Mouse (Mus musculus) kidney, postnatal 0 days (tissue): Measurements from ENCODE around the gene Rbm4b. TPM values are rescaled to one million over a fixed set of nuclear protein-coding genes. Genes with fewer than 3 reads are reported as not detected.

ENCODE experiments used
- ATAC-seq: fragments of 200-750 bp; cut with Nextera tagmentation; replicated peaks from 2 replicates; pipeline ENCODE4 v1.8.0; 2017; ENCODE audit warnings: low read depth, moderate number of reproducible peaks, moderate TSS enrichment, moderate library complexity; ENCODE audit not compliant: low FRiP score
- DNase-seq: peaks from one replicate; pipeline ENCODE4 v3.0.0-alpha.2; 2016; ENCODE audit warnings: low spot score
- H3K27ac ChIP-seq: fragments of 300-500 bp; sonication (generic); 2 replicates; pipeline ENCODE4 v1.5.1; 2014; ENCODE audit warnings: mild to moderate bottlenecking
- H3K27me3 ChIP-seq: fragments of 300-500 bp; sonication (generic); 2 replicates; pipeline ENCODE4 v1.6.1; 2014; ENCODE audit warnings: low read length, mixed read lengths; ENCODE audit not compliant: insufficient read depth
- H3K36me3 ChIP-seq: fragments of 300-500 bp; sonication (generic); 2 replicates; pipeline ENCODE4 v1.6.1; 2014; ENCODE audit warnings: low read length, mixed read lengths; ENCODE audit not compliant: insufficient read depth
- H3K4me1 ChIP-seq: fragments of 300-500 bp; sonication (generic); replicated peaks from 2 replicates; pipeline ENCODE4 v1.6.1; 2014; ENCODE audit warnings: antibody characterized with exemption, low read length, mixed read lengths; ENCODE audit not compliant: insufficient read depth
- H3K4me2 ChIP-seq: fragments of 300-500 bp; sonication (generic); 2 replicates; pipeline ENCODE4 v1.6.1; 2014; ENCODE audit warnings: mild to moderate bottlenecking, low read length, moderate library complexity, mixed read lengths
- H3K4me3 ChIP-seq: fragments of 300-500 bp; sonication (generic); replicated peaks from 2 replicates; pipeline ENCODE4 v1.5.1; 2014; ENCODE audit warnings: low read depth, low read length
- H3K9ac ChIP-seq: fragments of 300-500 bp; sonication (generic); 2 replicates; pipeline ENCODE4 v1.6.1; 2014; ENCODE audit warnings: low read depth, low read length
- H3K9me3 ChIP-seq: fragments of 300-500 bp; sonication (generic); replicated peaks from 2 replicates; pipeline ENCODE4 v1.6.1; 2016; ENCODE audit warnings: low read length, inconsistent platforms, mixed read lengths
- CTCF ChIP-seq: IDR thresholded peaks from 2 replicates; pipeline ENCODE4 v1.5.1; 2016; ENCODE audit warnings: antibody characterized with exemption, low read depth, mild to moderate bottlenecking, moderate library complexity
- WGBS: fragments of 180-500 bp; shearing (Covaris S2); extraction: QIAGEN DNeasy Blood & Tissue Kit; methylation state at CpG from one replicate; pipeline ENCODE4 v1.1.7; 2014; 5-methylcytosine and 5-hydroxymethylcytosine counted together
- polyA plus RNA-seq: library from polyadenylated mRNA; unstranded; fragments of >200 nt; fragmentation: Nextera tagmentation; extraction: Ambion mirVana; gene quantifications from 2 replicates; pipeline ENCODE4 v1.2.1, GENCODE M21; 2015

Gene Rbm4b
- polyA plus RNA-seq, 1 experiment from 2014 or later: 44.9 TPM

GRCm38 (mm10) chr19:4793281-4793830 lies 37.1 kb downstream of the Rbm4b start:
- no peak for DNase-seq
- Histone ChIP-seq H3K27me3 (no peaks in the 10 kb centered on the region), H3K4me3 (peak overlapping the region; percentile 69), H3K36me3 (peaks cover 9% of the 10 kb centered on the region; the same call in 1 of the 2 replicates), H3K27ac (peak overlapping the region; percentile 88), H3K4me1 (peaks cover 15% of the 10 kb centered on the region; the same call in 1 of the 2 replicates), H3K9me3 (no peaks in the 10 kb centered on the region), H3K4me2 (peak overlapping the region; percentile 63), H3K9ac (peak overlapping the region; percentile 69)
- no peak for TF ChIP-seq CTCF
- peak; percentile 53; the same call in 1 of the 2 replicates for ATAC-seq
- under 1% methylated on average over 16 of the region's 16 CpGs for WGBS

- DNase-seq: peak; percentile 99
- Histone ChIP-seq H3K27me3 (no peaks in the 10 kb centered on the region), H3K4me3 (peak within 1 kb of the TSS; percentile 69), H3K4me1 (peaks cover 15% of the 10 kb centered on the region; the same call in 1 of the 2 replicates), H3K4me2 (peak within 1 kb of the TSS; percentile 85), H3K36me3 (peaks cover 10% of the 10 kb centered on the region; the same call in 1 of the 2 replicates), H3K9ac (peak within 1 kb of the TSS; percentile 69), H3K27ac (peak within 1 kb of the TSS; percentile 88), H3K9me3 (no peaks in the 10 kb centered on the region)
- TF ChIP-seq CTCF: no peak
- under 1% methylated on average over 31 of the region's 31 CpGs for WGBS
- ATAC-seq: peak; percentile 98
These were observed 37.6 kb downstream of the Rbm4b start, which contains the start of gene Rbm4 for GRCm38 (mm10) chr19:4793831-4794422. Gene Rbm4, minus strand, starts transcription at chr19:4793901.

GRCm38 (mm10) chr19:4795929-4796328 lies 39.6 kb downstream of the Rbm4b start:
- Histone ChIP-seq H3K27me3 (no peaks in the 10 kb centered on the region), H3K9ac (no peak overlapping the region), H3K4me2 (no peak overlapping the region), H3K4me1 (peaks cover 13% of the 10 kb centered on the region; the same call in 1 of the 2 replicates), H3K36me3 (peaks cover 22% of the 10 kb centered on the region), H3K4me3 (no peak overlapping the region), H3K9me3 (no peaks in the 10 kb centered on the region), H3K27ac (no peak overlapping the region)
- DNase-seq (no peak), ATAC-seq (no peak)
- no peak for TF ChIP-seq CTCF
- 73% methylated on average over 1 of the region's 1 CpGs for WGBS

GRCm38 (mm10) chr19:4797846-4798245 lies 41.5 kb downstream of the Rbm4b start:
- Histone ChIP-seq H3K27me3 (no peaks in the 10 kb centered on the region), H3K9me3 (no peaks in the 10 kb centered on the region), H3K9ac (no peak overlapping the region), H3K4me1 (0 out of 2 replicates have a peak, but pooled peaks cover 5% of the 10 kb centered on the region), H3K4me3 (no peak overlapping the region), H3K4me2 (no peak overlapping the region), H3K36me3 (peaks cover 32% of the 10 kb centered on the region), H3K27ac (no peak overlapping the region)
- DNase-seq (no peak), ATAC-seq (no peak)
- WGBS: 99% methylated on average over 2 of the region's 2 CpGs
- TF ChIP-seq CTCF: no peak

GRCm38 (mm10) chr19:4799083-4799482 lies 42.8 kb downstream of the Rbm4b start:
- no peaks in the 10 kb centered on the region for H3K9me3 ChIP-seq
- no peaks in the 10 kb centered on the region for H3K27me3 ChIP-seq
- H3K4me3 ChIP-seq: no peak overlapping the region
- H3K4me1 ChIP-seq: 0 out of 2 replicates have a peak, but pooled peaks cover 5% of the 10 kb centered on the region
- DNase-seq (no peak), ATAC-seq (no peak)
- WGBS: 91% methylated on average over 5 of the region's 5 CpGs
- H3K9ac ChIP-seq: no peak overlapping the region
- H3K4me2 ChIP-seq: no peak overlapping the region
- TF ChIP-seq CTCF: no peak
- H3K36me3 ChIP-seq: peaks cover 42% of the 10 kb centered on the region
- no peak overlapping the region for H3K27ac ChIP-seq

GRCm38 (mm10) chr19:4802691-4803091 lies 46.4 kb downstream of the Rbm4b start:
- no peak for TF ChIP-seq CTCF
- no peaks in the 10 kb centered on the region for H3K27me3 ChIP-seq
- DNase-seq: no peak
- H3K9me3 ChIP-seq: no peaks in the 10 kb centered on the region
- WGBS: 95% methylated on average over 7 of the region's 7 CpGs
- H3K4me1 ChIP-seq: no peaks in the 10 kb centered on the region
- peaks cover 42% of the 10 kb centered on the region for H3K36me3 ChIP-seq
- no peak overlapping the region for H3K27ac ChIP-seq
- no peak overlapping the region for H3K4me2 ChIP-seq
- H3K4me3 ChIP-seq: no peak overlapping the region
- no peak overlapping the region for H3K9ac ChIP-seq
- ATAC-seq: no peak
